Mouse (Mus musculus) left cerebral cortex, adult 8-10 months (tissue): Measurements from ENCODE around the gene Ndel1. TPM values are rescaled to one million over a fixed set of nuclear protein-coding genes. Genes with fewer than 3 reads are reported as not detected.

Experiments
- DNase-seq, 2 experiments: peaks; one replicate each; pipeline ENCODE4 v3.0.0; 2022; ENCODE audit warnings: low spot score in 2 of 2
- total RNA-seq, 4 experiments: library from RNA; stranded (reverse); gene quantifications; 2 replicates each; pipeline ENCODE4 v1.2.4; 2022

Ndel1 gene
- total RNA-seq, 4 experiments from 2014 or later, result 95.2 to 113 (median 110) TPM

DNA sequence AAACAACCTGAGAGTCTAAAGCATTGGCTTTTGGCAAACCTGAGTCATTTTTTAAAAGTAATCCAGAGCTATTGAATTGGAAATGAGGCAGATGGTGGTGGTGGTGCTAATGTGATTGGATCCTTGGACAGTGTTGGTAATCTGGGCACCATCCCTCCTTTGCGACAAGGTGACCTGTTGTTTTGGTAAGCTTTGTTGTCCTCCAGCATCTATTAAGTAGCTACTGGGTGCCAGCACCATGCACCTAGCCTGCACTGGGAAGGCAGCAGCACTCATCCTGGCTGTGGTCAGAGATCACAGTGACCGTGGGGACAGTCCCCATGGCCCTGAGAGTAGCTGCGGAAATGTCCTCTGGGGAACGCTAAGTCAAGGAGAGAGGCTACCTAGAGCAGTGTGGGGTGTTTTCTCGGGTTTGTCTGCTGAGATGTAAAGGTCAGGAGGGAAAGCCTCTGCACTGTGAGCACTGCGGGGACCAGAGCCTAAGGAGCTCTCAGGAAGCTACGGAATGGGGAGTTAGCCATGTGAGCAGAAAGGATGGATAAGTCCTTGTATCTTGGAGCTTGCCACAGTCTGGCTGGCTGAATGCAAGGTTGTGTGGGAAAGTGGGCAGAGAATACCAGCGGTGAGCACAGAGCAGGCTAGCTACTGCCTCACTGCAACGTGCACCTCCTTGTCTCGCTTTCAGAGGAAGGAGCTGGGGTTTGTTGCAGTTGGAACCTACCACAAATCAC lies 91.8 kb downstream of the Ndel1 start:
- no peak for DNase-seq

DNA sequence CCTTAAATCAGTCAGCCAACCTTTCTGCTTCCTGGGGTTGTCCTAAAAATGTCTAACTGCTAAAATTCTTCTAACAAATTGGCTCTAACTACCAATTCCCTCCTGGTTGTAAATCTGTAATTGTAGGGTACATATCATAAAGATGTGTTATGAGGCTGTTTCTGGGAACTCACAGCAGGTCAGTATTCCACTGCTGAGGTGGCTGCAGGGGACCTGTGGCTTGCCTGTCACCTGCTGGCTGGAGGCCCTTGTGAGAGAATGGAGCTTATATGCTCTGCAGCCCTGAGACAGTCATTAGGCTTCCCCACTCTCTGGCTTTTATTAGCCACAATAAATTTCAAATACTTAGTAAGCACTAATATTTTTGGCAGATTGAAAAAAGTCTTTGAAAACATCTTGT lies 92.8 kb downstream of the Ndel1 start:
- no peak for DNase-seq

DNA sequence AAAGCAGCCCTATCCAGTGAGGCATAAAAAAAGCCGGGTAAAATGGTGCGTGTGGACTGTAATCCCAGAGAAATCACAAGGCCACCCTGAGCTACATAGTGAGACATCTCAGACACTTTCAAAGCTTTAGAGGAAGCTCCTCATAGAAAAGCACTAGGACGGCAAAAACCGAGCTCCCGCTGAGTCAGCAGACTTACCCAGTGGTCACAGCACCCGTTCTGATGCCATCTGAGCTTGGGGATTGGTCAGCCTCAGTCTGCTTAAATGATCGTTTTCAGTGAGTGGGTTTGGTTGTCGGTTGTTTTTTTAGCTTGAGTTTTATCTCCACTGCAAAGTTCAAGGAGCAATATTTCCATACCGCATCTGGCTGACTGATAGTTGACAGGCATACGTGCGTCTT lies 93.7 kb downstream of the Ndel1 start:
- no peak for DNase-seq

DNA sequence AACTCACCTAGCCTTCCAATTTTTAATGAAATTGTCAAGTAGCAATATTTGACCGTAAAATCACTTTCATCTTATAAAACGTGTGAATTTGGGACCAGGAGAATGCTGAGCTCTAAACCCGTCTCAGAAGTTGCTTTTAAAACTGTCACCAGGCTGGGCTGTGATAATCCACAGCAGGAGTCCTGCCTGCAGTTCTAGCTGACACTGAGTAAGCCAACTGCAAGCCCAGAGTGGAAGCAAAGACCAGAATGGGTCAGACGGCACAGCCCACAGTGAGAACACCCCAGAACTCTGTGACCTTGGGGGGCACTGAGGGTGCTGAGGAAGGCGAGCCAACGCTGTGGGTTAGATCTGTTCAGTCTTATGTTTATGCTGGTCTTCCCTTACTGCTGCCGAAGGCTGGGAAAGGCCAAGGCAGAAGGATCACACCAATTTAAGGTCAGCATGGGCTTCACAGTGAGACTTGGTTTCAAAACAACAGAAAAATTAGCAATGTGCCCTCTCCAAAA lies 95.5 kb downstream of the Ndel1 start:
- DNase-seq, result no peak

Other genes with a start within 250 kb of the Ndel1 start
- gene Myh10, start 180.3 kb downstream of the Ndel1 start, total RNA-seq, result 100 to 1,000 TPM; 200 to 257 (median 222) TPM
- gene Rnf222, start 16.7 kb upstream of the Ndel1 start, total RNA-seq, result under 1 TPM in 1 of 4 experiments, not detected in 3; 0.17 TPM
- 100 to 1,000 TPM; 920 to 943 (median 931) TPM for gene Rpl26, start 29.7 kb upstream of the Ndel1 start, total RNA-seq
- gene Odf4, start 55.2 kb upstream of the Ndel1 start, total RNA-seq, result 1 to 10 TPM; 1.1 to 2.2 (median 1.7) TPM
- 10 to 100 TPM; 35.5 to 40.0 (median 38.3) TPM for gene Arhgef15, start 85.6 kb upstream of the Ndel1 start, total RNA-seq
- gene Slc25a35, start 96.3 kb upstream of the Ndel1 start, total RNA-seq, result 1 to 10 TPM; 4.0 to 8.6 (median 7.1) TPM
- gene Rangrf, start 103.3 kb upstream of the Ndel1 start, total RNA-seq, result 10 to 100 TPM; 15.9 to 23.4 (median 19.8) TPM
- 10 to 100 TPM; 20.3 to 22.2 (median 20.9) TPM for gene Pfas, start 136.6 kb upstream of the Ndel1 start, total RNA-seq
- gene Ctc1, start 144.1 kb upstream of the Ndel1 start, total RNA-seq, result 10 to 100 TPM; 37.1 to 42.9 (median 39.7) TPM
- gene Aurkb, start 173.8 kb upstream of the Ndel1 start, total RNA-seq, result under 1 TPM; 0.53 to 0.80 (median 0.62) TPM
- 10 to 100 TPM; 32.3 to 37.9 (median 33.5) TPM for gene Borcs6, start 187.9 kb upstream of the Ndel1 start, total RNA-seq
- gene Tmem107, start 198.9 kb upstream of the Ndel1 start, total RNA-seq, result 10 to 100 TPM; 15.2 to 19.4 (median 17.1) TPM
- gene Vamp2, start 216.6 kb upstream of the Ndel1 start, total RNA-seq, result 1,000 to 10,000 TPM; 1,002 to 1,054 (median 1,038) TPM
- gene Per1, start 223.4 kb upstream of the Ndel1 start, total RNA-seq, result 100 to 1,000 TPM; 105 to 140 (median 114) TPM
- 1 to 10 TPM in 1 of 4 experiments, under 1 TPM in 3; 0.20 to 1.3 (median 0.74) TPM for gene Hes7, start 248.5 kb upstream of the Ndel1 start, total RNA-seq